Comparison of ENCODE assay signal across 10 mouse cellular contexts in the genomic region with DNA sequence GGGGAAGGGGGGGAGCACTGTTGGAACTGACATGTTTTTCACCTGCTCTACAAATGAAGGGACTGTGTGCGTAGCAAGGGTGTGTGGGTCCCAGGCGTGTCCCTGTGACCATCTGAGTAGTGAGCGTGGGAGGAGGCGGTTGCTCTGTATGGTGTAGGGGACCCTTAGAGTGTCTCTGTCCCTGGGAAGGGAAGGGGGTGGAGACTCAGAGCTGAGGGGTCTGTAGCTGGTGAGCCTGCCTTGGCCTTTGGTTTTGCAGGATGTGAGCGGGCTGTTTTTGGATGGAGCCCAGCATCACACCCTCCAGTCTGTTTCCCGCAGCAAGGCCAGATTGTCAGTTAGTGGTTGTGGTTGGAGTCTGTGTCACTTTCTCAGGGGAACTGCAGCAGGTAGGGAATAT. TPM values are rescaled to one million over a fixed set of nuclear protein-coding genes. Genes with fewer than 3 reads are reported as not detected.
DNase-seq lines count a peak whose midpoint lies in the region; ATAC-seq lines count a peak whose summit lies in the region.
"Had no signal": no experiment of that assay in that cellular context is flagged by ENCODE, and none has a peak within 500 bp of the region (broad histone marks: within the 10 kb centered on the region; RNA-seq: fewer than 3 reads in every experiment).

No protein-coding gene starts in this region.

- peak overlapping the region; percentile 82 for H3K27ac ChIP-seq in kidney, embryonic 15.5 days
- peak overlapping the region; percentile 95 for H3K27ac ChIP-seq in macrophage

- H3K9ac ChIP-seq in kidney, embryonic 15.5 days = no peak overlapping the region
- H3K9ac ChIP-seq: limb, embryonic 13.5 days had no signal

- H3K4me3 ChIP-seq in kidney, embryonic 15.5 days (replicated peaks) = no peak overlapping the region
- H3K4me3 ChIP-seq in macrophage (ENCODE audit: inconsistent target) = no peak overlapping the region
- H3K4me3 ChIP-seq: limb, embryonic 13.5 days had no signal

- peaks cover 74% of the 10 kb centered on the region for H3K4me1 ChIP-seq in kidney, embryonic 15.5 days

- 67% methylated on average over 6 of the region's 6 CpGs for WGBS in kidney, embryonic 15.5 days
- WGBS in macrophage (ENCODE audit: missing documents) = 55% methylated on average over 6 of the region's 6 CpGs

- H3K9me3 ChIP-seq in kidney, embryonic 15.5 days (replicated peaks) = no peaks in the 10 kb centered on the region
- H3K9me3 ChIP-seq: limb, embryonic 13.5 days had no signal

- no peak for DNase-seq in kidney, adult 8-10 months
- peak; percentile 54 for DNase-seq in heart, adult 8-10 months (ENCODE audit: low spot score)
- peak; percentile 53 to 71 for DNase-seq in kidney, postnatal 25 days
- DNase-seq in testis, postnatal 10 days (ENCODE audit: low spot score) = no peak
- DNase-seq in testis, postnatal 14 days (ENCODE audit: low spot score) = no peak
- DNase-seq: thymus, adult 18-20 months had no signal

- H3K27me3 ChIP-seq in kidney, embryonic 15.5 days = no peaks in the 10 kb centered on the region
- H3K27me3 ChIP-seq: limb, embryonic 13.5 days had no signal

- H3K4me2 ChIP-seq in kidney, embryonic 15.5 days = 0 out of 2 replicates have a peak overlapping the region, but pooled peaks have one; percentile 8
- H3K4me2 ChIP-seq: limb, embryonic 13.5 days had no signal

- no peaks in the 10 kb centered on the region for H3K79me2 ChIP-seq in macrophage (ENCODE audit: inconsistent target)

- ATAC-seq in kidney, embryonic 15.5 days (replicated peaks; ENCODE audit: low FRiP score) = 0 out of 2 replicates have a peak, but pooled peaks have one; percentile 22
- ATAC-seq in monocyte, adult 5-6 weeks (replicated peaks; ENCODE audit: insufficient number of reproducible peaks, low FRiP score, low TSS enrichment, poor library complexity, severe bottlenecking) = no peak

- H3K36me3 ChIP-seq in kidney, embryonic 15.5 days = no peaks in the 10 kb centered on the region
- no peaks in the 10 kb centered on the region for H3K36me3 ChIP-seq in macrophage (ENCODE audit: inconsistent target)
- H3K36me3 ChIP-seq: limb, embryonic 13.5 days had no signal

RNA-seq across cellular contexts. Expression of a gene that starts 46.1 kb away (rescaled TPM):
- polyA plus RNA-seq in kidney, embryonic 15.5 days (2015; fragmentation: Nextera tagmentation; extraction: Ambion mirVana) = 13.7 and 14.7 TPM in 2 replicates
- 10 to 100 TPM; 23.5 to 25.4 (median 24.4) TPM for total RNA-seq in heart, adult 8-10 months (2022)
- 100 to 1,000 TPM in 4 of 26 experiments, 10 to 100 TPM in 22; 11.4 to 143 (median 27.8) TPM for total RNA-seq in macrophage (2018; cell fraction: chromatin; rRNA removed)
- total RNA-seq in macrophage (2018; cell fraction: cytosol; rRNA removed) = 100 to 1,000 TPM in 21 of 26 experiments, 10 to 100 TPM in 5; 24.8 to 255 (median 150) TPM
- total RNA-seq in macrophage (2018; cell fraction: nucleus; rRNA removed) = 100 to 1,000 TPM in 9 of 26 experiments, 10 to 100 TPM in 17; 28.0 to 273 (median 87.4) TPM
- 113 to 171 TPM (median 117 TPM) in 3 replicates for polyA plus RNA-seq in macrophage (2018)
- total RNA-seq in monocyte, adult 5-6 weeks (2017) = 346 to 394 TPM (median 381 TPM) in 3 replicates

Comparison
In these comparisons a context has a peak if more than half of its experiments do, and no peak if none do; other contexts are left out.
1. DNase-seq: peak in heart, adult 8-10 months (single experiment) and kidney, postnatal 25 days (2 of 2); none in kidney, adult 8-10 months (0 of 2), testis, postnatal 10 days (single experiment) and testis, postnatal 14 days (single experiment).
2. RNA of a gene that starts 46.1 kb away (total RNA-seq): 346 to 394 TPM in monocyte, adult 5-6 weeks; 23.5 to 25.4 TPM in heart, adult 8-10 months; every median in the first group is over 10 times any median in the second.